Mouse (Mus musculus): ENCODE measurements at regions not wholly inside any gene's neighbourhood (a gene's known extent, or its start where the extent isn't known, plus 50 kb on each side); places are given as distances from the start of the nearest gene placed in this dataset.

DNA sequence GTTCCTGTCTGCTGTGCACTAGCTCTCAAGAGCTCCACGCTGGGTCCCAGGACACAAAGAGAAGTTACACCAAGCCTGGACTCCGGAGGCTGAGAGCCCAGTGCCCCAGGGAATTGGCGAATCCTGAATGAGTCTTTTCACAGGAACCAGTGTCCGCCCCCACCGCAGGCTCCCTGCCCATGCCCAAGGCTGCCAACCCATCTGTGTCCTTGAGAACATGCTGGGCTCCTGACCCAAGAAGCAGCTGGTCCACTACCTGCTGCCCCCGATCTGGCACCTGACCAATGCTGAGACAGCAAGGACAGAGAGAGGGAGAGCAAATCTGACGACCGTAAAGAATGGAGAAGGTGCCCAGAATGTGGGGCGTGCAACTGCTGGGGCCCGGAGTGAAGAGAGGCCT lies 85.2 kb upstream of the Cplx2 start:
- DNase-seq (ENCODE audit: low read depth, low spot score), result no peak

DNA sequence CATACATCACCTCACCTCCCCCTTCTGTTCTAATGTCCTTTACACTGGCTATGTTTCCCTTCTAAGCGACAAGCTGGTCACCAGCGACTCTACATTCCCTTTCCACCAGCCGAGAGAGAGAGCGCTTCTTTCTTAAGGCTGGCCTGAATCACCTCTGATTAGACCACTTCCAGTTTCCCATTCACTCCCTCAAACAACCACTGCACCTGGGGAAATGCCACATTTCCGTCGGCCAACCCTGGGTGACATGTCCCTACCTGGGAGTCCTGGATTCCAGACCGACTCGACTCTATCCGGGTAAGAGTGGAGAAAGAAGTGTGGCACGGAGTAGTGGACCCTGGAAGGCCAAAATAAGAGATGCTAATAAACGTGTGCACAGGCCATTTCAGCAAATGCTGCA lies 84.5 kb upstream of the Cplx2 start:
- DNase-seq (ENCODE audit: low read depth, low spot score), result no peak

DNA sequence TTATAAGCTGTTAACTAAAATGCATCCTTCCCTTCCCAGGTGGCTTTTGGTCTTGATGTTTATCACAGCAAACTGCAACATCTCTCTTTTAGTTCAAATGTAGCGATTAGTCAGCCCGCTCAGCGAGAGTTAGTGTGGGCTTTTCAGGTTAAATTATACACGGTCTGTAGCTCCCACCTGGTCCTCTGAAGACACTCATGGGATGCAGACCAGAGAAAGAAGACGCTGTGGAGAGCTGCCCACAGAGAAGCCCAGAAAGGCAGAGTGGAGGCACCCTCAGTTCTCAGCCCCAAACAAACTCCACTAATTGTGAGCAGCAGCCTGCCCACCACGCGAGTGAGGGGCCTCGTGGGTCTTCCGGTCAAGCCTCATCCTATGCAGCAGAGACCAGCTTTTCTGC lies 81.1 kb upstream of the Cplx2 start:
- DNase-seq (ENCODE audit: low read depth, low spot score), result no peak

DNA sequence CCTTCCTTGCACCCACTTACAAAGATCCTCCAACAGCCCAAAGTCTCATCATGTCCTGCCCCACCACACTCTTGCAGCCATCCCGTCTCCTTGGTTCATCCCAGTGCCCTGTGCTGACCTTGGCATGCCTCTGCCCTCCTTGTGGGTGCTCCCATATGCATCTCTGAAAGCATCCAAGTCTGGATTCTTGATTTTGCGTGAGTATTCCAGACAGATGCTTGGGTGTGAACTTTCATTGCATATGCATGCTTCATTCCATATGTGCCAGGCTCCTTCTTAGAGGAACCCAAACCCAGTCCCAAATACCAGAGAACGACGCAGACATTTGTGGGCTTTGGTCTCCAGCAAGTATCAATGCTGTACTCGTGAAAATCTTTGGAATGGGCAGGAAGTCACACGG lies 78.8 kb upstream of the Cplx2 start:
- no peak for DNase-seq (ENCODE audit: low read depth, low spot score)

DNA sequence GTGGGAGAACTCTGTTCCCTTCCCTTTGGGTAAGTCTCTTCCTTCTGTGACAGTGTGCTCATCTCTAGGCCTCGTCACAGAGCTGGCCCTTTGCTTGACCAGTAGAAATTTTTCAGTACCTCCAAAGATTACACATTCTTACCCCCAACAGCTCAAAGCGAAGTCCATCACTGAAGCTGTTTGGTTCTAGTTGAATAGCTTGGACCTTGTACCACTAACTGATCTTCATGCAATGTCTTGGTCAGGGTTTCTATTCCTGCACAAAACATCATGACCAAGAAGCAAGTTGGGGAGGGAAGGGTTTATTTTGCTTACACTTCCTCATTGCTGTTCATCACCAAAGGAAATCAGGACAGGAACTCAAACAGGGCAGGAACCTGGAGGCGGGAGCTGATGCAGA lies 78.1 kb upstream of the Cplx2 start:
- DNase-seq (ENCODE audit: low read depth, low spot score), result no peak

DNA sequence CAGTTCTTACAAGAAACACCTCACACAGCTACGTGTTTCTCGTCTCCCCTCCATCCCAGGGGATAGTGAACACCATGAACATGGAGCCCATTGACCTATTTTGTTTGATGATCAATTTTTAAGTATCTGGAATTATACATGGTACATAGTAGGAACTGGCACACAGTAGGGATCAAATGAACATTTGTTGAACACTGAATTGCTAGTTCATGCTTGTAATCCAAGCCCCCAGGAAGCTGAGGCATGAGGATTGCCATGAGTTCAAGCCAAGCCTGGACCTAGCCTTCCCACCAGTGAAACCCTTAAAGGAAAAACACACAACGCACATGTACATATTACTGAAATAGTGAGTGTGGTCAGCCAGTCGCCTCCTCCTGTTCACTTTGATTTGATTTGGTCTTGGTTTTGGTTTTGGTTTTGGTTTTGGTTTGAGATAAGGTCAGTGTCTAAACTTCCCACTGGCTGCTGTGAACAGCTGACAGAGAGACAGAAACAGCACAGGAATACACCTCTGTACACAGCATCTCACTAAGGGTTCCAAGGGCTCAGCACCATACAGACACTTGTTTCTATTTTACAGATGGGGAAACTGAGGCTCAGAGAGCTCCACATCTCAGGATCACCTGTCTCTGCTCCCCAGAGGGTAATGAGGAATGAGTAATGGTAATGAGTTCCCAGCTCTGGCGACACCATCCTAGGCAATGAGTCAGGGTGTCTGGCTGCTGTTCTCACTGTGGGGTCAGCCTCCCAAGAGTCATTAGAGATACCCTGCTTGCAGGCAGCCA lies 75.5 kb upstream of the Cplx2 start:
- DNase-seq (ENCODE audit: low read depth, low spot score), result no peak

DNA sequence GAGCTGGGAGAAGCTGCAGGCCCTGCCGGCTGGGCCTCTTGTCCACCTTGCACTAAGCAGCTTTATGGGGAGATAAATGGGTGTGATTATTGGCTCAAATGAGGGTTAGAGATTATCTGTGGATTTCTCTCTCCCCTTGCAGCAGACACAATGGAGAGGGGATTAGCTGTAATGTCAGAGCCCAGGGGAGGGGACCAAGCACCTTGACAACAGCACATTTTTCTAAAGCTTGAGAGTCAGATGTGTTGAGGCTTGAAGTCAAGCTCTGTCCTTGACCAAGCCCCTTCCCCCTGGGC lies 74.9 kb upstream of the Cplx2 start:
- DNase-seq (ENCODE audit: low read depth, low spot score), result no peak

DNA sequence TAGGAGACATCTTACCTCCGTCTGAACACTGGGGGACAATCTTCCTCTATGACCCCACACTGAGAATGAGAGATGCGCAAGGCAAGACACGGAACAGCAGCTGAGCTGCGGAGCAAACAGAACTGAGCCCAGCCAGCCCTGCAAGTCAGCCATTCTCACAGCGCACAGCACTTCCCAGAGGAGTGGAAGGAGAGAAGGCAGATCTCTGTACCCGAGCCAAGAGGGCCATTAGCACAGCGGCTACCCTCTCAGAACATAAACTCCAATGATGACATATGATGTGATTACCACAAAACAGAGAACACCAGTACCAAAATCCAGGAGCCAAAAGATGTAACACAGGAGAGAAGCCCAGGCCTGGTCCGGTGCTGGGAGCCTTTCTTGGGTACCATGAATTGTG lies 72.3 kb upstream of the Cplx2 start:
- DNase-seq (ENCODE audit: low read depth, low spot score), result no peak

DNA sequence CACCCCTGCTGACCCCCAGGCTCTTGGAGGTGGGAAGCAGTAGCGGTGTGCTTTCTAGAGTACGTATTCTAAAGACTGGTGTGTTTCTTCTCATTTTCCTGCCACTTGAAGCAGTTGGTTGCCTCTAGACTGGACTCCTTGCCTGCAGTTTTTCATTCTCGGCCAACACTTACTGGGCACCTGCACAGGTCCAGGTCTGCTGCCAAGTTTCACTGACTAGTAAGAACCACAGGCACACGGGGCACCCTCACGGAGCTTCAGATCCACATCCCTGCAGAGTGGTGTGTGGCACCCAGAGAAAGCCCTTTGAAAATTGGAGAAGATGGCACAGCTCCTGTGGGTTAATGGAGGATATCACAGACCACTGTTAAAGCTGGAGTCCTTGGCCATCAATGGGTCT lies 71.9 kb upstream of the Cplx2 start:
- DNase-seq (ENCODE audit: low read depth, low spot score), result no peak

DNA sequence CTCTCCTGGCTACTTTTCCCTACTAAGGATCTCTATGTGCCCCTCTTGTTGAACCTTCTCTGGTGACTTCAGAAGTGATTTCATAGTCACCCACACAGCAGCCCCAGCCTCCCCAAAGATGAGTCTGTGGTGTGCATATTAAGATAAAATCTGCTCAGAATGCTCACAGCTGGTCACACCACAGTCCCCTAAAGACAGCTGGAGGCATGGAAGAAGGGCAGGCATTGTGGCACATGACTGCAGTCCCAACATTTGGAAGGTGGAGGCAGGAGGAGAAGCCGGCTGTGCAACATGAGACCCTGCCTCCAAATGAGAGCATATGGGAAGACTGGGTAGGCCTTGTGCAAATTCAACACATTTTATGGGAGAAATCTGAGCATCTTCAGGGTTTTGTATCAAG lies 70.0 kb upstream of the Cplx2 start:
- no peak for DNase-seq (ENCODE audit: low read depth, low spot score)

DNA sequence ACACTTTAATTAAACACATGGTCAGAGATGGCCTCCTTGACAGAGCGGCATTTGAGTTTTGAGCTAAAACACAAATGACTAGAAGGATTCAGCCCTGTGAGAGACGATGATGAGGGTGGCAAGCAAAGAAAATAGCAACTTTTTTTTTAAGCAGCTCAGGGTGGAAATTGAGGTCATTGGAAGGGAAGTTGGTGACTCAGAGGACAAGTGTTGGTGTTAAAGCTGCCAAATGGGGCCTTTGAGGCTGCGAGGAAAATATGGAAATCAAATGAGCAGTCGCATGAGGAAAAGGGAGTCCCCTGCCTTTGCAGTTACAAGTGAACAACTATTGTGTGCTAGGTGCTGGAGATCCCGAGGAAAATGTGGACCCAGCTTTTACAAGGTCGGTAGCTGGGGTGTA lies 69.5 kb upstream of the Cplx2 start:
- DNase-seq (ENCODE audit: low read depth, low spot score), result no peak

DNA sequence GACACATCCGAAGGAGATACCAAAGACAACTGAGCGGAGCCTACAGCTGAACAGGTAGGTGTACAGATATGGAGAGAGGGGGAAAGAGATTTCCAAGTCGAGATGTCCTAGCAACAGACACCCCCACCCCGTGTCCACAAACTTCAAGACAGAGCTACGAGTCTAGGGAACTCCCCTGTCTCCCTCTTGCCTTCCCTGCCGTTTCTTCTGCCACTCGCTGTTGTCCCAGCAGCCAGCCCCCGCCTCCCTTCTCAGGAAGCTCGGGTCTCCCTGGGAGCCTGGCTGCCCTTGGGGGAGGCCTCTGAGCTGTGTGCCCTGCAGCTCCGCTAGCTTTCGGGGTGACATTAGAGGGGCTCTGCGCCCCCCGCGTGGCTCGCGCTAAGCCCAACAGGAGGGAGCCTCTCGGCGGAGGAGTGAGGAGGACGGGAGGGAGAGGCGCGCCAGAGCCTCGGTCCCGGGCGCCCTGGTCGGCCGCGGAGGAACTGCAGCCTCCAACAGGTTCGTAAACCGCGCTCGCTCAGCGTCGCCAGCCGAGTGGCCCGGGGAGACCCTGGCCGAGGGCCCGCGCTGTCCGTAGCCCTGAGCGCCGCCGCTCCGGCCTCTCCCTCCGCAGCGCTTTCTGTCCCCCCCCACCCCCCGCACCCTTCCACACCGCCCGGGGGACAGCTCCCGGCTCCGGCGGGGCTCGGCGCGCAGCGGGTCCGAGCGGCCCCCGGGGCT lies 68.6 kb upstream of the Cplx2 start:
- DNase-seq (ENCODE audit: low read depth, low spot score), result no peak

DNA sequence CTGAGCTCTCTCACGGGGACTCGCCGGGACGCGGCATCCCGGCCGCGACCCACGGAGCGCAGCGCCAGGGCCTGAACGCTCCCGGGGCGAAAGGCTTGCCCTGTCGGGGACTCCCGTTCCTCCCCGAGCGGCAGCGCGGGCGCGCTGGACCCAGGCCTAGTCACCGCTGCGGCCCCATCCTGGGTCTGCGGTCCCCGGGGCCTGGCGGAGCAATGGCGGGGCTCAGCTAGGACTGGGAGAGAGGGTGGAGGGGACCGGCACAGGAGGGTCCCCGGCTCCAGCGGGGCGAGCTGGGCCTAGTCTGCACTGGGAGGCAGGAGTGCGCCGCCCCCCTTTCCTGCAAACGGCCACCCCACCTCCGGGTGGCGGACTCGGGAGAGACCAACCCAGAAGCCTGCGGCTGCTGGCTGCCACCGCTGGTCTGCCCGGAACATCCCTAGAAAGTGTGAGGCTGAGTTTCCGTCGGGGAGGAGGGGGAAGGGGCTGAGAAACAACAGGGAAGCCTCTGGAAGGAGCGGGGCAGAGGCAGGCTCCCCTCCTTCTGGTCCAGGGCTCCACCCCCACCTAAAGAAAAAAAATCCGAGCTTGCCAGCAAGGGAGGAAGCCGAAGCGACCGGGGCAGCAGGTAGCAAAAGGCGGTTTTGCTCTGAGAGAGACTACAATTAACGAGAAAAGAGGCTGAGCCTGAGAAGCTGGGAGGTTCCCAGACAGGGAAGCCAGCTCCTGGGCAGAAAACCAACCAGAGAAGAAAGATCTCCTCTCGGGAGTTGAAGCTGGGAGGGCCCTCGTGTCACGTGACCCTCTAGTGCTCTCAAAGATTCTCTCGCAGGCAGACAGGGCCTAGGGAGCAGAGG lies 67.9 kb upstream of the Cplx2 start:
- DNase-seq (ENCODE audit: low read depth, low spot score), result peak; percentile 65

DNA sequence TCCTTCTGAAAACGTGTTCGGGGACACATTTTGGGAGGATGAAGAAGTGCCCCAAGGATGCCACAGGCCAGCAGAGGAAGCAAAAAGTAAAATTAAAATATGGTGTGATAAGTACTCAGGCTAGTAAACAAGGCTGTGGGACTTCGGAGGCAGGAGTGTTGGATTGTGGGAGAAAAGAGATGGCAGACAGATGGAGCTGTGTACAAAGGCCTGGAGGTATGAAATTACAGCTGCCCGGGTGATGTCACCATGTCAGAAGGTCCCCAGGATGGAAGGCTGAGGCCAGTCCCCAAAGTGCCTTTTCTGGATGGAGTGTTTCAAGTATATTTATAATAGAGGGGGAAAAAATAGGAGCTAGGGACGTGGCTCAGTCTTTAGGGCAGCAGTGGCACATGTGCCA lies 66.9 kb upstream of the Cplx2 start:
- no peak for DNase-seq (ENCODE audit: low read depth, low spot score)

DNA sequence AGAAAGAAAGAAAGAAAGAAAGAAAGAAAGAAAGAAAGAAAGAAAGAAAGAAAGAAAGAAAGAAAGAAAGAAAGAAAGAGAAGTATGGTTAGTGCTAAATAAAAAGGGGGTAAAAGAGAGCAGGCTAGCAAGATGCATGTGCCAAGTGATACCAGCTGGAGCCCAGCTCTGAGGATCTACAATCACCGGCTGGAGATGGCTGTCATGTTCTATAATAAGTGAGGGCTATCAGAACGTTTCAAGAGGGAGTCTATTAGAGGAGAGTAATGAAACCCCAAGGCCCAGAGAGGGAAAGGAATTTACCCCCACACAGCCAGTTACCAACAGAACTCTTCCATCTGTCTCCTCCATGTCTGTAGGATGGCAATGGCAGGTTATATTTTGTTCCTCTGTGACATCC lies 62.6 kb upstream of the Cplx2 start:
- DNase-seq (ENCODE audit: low read depth, low spot score), result no peak

DNA sequence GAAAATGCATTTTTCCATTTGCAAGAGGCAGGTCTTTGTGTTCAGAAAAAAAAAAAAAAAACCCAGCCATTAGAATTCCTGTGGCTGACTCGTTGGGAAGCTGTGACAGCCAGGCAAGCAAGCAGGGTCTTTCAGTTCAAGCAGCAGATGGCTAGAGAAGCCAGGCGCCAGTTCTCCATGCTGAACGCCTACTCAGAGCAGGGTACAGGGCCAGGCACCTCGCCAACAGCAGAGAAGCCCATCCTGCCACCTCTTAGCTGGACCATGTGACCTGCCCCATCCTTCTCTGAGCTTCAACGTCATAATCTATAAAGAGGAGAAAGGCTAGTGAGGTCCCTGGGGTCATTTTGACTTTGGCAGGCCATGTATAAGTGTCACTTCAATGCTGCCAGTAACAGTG lies 61.8 kb upstream of the Cplx2 start:
- DNase-seq (ENCODE audit: low read depth, low spot score), result no peak

DNA sequence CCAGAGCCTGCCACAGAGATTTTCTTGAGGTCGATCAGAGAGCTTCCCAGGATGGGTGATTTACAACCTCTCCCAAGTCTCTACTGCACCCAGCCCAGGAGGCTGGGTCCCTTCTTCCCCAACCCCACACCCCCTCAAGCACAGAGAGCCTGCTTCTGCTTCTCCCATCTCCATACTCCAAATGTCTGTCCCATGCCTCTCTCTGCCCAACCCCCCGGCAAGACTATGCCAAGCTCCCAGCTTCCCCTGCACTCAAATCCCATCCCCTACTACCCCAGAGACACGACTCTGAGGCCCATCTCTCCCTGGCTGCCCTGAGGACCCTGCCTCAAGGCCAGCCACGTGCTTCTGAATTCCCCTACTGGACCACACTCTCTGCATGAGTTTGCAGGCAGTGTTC lies 61.0 kb upstream of the Cplx2 start:
- no peak for DNase-seq (ENCODE audit: low read depth, low spot score)

DNA sequence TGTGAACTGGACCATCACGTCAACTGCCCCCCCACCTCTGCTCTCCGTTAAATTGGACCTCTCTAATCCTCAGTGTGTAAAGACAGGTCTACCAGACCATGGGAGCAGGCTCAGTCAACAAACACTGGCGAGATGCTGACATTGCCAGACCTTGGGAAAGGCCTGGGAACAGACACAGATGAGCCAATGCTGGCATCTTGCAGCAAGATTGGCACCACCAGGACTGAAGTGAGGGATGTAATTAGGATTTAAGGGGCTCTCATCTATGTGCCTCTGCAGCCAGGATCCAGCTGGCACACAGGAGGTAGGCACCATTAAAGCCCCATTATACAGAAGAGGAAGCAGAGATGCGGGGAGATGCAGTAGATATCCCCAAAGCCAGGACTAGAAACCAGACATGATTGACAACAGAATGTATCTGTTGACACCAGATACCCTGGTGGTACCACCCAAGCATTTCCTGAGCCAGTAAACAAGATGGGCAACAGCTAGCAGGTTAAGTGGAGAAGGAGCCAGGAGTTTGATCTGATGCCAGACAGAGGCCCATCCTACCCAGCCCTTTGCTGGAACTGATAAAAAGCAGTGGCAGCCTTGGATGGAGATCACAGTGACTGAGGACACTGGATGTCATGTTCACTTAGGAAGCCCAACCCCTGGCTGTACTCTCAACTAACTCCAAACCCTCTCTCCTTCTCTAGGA lies 59.7 kb upstream of the Cplx2 start:
- no peak for DNase-seq (ENCODE audit: low read depth, low spot score)

DNA sequence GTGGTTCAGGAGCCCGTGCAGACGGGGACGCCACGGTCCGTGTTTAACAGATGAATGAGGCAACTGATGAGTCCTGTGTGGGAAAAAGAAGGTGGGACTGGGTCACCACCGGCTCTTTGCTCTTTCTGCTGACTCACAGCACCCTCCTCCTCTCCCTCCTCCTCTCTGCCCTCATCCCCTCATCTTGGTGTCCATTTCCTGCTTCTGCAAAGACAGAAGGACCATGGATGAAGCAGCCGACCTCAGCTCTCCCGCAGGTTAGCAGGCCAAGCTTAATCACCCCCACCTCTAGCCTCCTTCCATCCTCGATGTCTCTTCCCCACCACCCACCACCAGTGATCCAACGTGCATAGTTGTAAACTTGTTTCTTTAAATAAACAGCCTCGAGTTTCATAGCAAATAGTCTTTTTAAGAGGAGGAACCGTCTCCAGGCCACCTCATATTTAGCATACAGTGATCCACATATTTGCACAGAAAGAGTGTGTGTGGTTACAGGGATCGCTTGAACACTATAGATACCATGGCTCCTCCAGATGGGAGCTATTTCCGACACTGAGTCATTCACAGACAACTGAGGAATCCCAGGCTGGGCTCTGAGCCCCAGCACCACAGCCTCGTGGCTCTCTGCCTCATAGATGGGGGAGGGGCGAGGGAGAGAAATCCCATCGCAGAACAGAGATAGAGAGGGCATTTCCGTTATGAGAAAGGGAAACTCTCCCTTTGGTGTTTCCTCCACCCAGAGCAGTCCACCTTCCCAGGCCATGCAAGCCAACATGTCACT lies 58.6 kb upstream of the Cplx2 start:
- no peak for DNase-seq (ENCODE audit: low read depth, low spot score)

DNA sequence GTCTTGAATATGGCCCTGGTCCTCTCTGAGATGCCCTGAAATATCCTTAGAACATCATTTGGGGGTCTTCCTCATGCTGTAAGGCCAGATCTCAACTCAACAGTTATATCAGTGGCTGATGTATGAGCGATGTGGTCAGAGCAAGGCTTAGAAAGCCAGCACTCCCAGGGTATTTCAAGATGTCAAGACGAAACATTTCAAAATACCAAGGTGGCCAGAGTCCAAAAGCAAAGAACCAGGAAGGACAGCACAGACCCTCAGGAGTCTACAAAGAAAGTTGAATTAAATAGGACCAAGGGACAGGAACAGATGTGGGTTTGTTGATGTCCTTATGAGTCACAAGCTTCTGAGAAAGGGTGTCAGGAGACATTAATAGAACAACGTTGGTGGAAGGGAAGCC lies 55.8 kb upstream of the Cplx2 start:
- DNase-seq (ENCODE audit: low read depth, low spot score), result no peak

DNA sequence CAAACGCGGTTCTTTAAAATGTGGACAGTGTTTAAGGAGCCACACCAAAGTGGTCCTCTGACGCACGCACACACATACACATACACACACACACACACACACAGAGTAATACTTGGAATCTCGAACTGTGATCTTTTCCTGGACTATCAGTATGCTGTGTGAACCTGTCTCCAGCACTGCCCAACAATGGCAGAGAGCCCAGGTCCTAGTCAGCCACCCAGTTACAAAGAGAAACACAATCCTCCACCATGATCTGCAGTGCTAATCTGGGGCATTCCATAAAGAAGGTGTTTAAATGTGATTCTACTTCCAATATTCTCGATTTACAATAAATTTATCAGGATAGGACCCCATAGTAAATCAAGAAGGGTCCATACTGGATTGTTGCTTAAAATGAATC lies 54.2 kb upstream of the Cplx2 start:
- no peak for DNase-seq (ENCODE audit: low read depth, low spot score)

All from embryo, embryonic 11.5 days (tissue).